ENCODE assay signal across 8 mouse cellular contexts in genomic region chr16:17721114-17721808, GRCm38 (mm10). TPM values are rescaled to one million over a fixed set of nuclear protein-coding genes. Genes with fewer than 3 reads are reported as not detected.
A peak's percentile ranks its signal among the peaks of the same experiment; 100 is the strongest.
DNase-seq lines count a peak whose midpoint lies in the region; ATAC-seq and TF ChIP-seq lines count a peak whose summit lies in the region.

No protein-coding gene starts in this region.

- no peaks in the 10 kb centered on the region for H3K36me3 ChIP-seq in lung, postnatal 0 days (ENCODE audit: insufficient read depth, low read length)
- H3K36me3 ChIP-seq in forebrain, embryonic 13.5 days (ENCODE audit: poor library complexity, severe bottlenecking), result no peaks in the 10 kb centered on the region
- H3K36me3 ChIP-seq in liver, embryonic 13.5 days, result peaks cover 4% of the 10 kb centered on the region; the same call in 1 of the 2 replicates
- no peaks in the 10 kb centered on the region for H3K36me3 ChIP-seq in stomach, embryonic 15.5 days

- H3K9ac ChIP-seq in lung, postnatal 0 days (replicated peaks; ENCODE audit: low read depth), result peak overlapping the region; percentile 90; the same call in 1 of the 2 replicates
- H3K9ac ChIP-seq in forebrain, embryonic 13.5 days, result peak overlapping the region; percentile 93
- peak overlapping the region; percentile 93 for H3K9ac ChIP-seq in liver, embryonic 13.5 days
- H3K9ac ChIP-seq in stomach, embryonic 15.5 days, result 0 out of 2 replicates have a peak overlapping the region, but pooled peaks have one; percentile 80

- peak overlapping the region; percentile 81 for H3K4me3 ChIP-seq in lung, postnatal 0 days (ENCODE audit: low read depth, low read length)
- peak overlapping the region; percentile 82 for H3K4me3 ChIP-seq in forebrain, embryonic 13.5 days
- peak overlapping the region; percentile 91 for H3K4me3 ChIP-seq in liver, embryonic 13.5 days (replicated peaks)
- peak overlapping the region; percentile 83 for H3K4me3 ChIP-seq in stomach, embryonic 15.5 days (replicated peaks)

- no peaks in the 10 kb centered on the region for H3K27me3 ChIP-seq in lung, postnatal 0 days (replicated peaks; ENCODE audit: insufficient read depth, low read length)
- H3K27me3 ChIP-seq in forebrain, embryonic 13.5 days, result no peaks in the 10 kb centered on the region
- H3K27me3 ChIP-seq in liver, embryonic 13.5 days, result no peaks in the 10 kb centered on the region
- H3K27me3 ChIP-seq in stomach, embryonic 15.5 days (replicated peaks), result no peaks in the 10 kb centered on the region

- no peak for ATAC-seq in lung, postnatal 0 days
- ATAC-seq in forebrain, embryonic 13.5 days, result no peak
- no peak for ATAC-seq in liver, embryonic 13.5 days (ENCODE audit: low read depth)
- no peak for ATAC-seq in stomach, embryonic 15.5 days (ENCODE audit: insufficient read depth, low FRiP score, low read depth)

- TF ChIP-seq EP300 in lung, postnatal 0 days (IDR thresholded peaks at IDR 0.05), result no peak

- H3K4me1 ChIP-seq in lung, postnatal 0 days (ENCODE audit: insufficient read depth, low read depth, low read length), result peaks cover 4% of the 10 kb centered on the region; the same call in 1 of the 2 replicates
- peaks cover 15% of the 10 kb centered on the region for H3K4me1 ChIP-seq in forebrain, embryonic 13.5 days
- peaks cover 34% of the 10 kb centered on the region for H3K4me1 ChIP-seq in liver, embryonic 13.5 days (replicated peaks)
- H3K4me1 ChIP-seq in stomach, embryonic 15.5 days, result peaks cover 15% of the 10 kb centered on the region

- no peaks in the 10 kb centered on the region for H3K9me3 ChIP-seq in lung, postnatal 0 days (ENCODE audit: low read length)
- H3K9me3 ChIP-seq in forebrain, embryonic 13.5 days (replicated peaks), result no peaks in the 10 kb centered on the region
- H3K9me3 ChIP-seq in liver, embryonic 13.5 days (replicated peaks), result no peaks in the 10 kb centered on the region
- H3K9me3 ChIP-seq in stomach, embryonic 15.5 days, result no peaks in the 10 kb centered on the region

- no peak overlapping the region for H3K27ac ChIP-seq in lung, postnatal 0 days (ENCODE audit: low read length)
- H3K27ac ChIP-seq in forebrain, embryonic 13.5 days, result no peak overlapping the region
- H3K27ac ChIP-seq in liver, embryonic 13.5 days, result peak overlapping the region; percentile 82
- H3K27ac ChIP-seq in stomach, embryonic 15.5 days, result no peak overlapping the region

- WGBS in lung, postnatal 0 days, result 53% methylated on average over 9 of the region's 9 CpGs
- 69% methylated on average over 9 of the region's 9 CpGs for WGBS in forebrain, embryonic 13.5 days
- 52% methylated on average over 9 of the region's 9 CpGs for WGBS in liver, embryonic 13.5 days (ENCODE audit: insufficient replicate concordance)
- 63% methylated on average over 9 of the region's 9 CpGs for WGBS in stomach, embryonic 15.5 days

- no peak for TF ChIP-seq CTCF in lung, postnatal 0 days (IDR thresholded peaks at IDR 0.05)

- DNase-seq in lung, postnatal 0 days (ENCODE audit: low spot score), result no peak
- DNase-seq in lung, postnatal 4 days, result no peak
- no peak for DNase-seq in liver, embryonic 13.5 days
- DNase-seq in frontal cortex, postnatal 14 days (ENCODE audit: low spot score in 2 of 2), result no peak
- DNase-seq in cerebellum, adult 11-12 months, result no peak
- no peak for DNase-seq in layer of hippocampus, postnatal 36 days

- peak overlapping the region; percentile 63 for H3K4me2 ChIP-seq in lung, postnatal 0 days (replicated peaks; ENCODE audit: low read depth, low read length)
- peak overlapping the region; percentile 89 for H3K4me2 ChIP-seq in forebrain, embryonic 13.5 days
- peak overlapping the region; percentile 84 for H3K4me2 ChIP-seq in liver, embryonic 13.5 days
- peak overlapping the region; percentile 86 for H3K4me2 ChIP-seq in stomach, embryonic 15.5 days

RNA-seq across cellular contexts. Expression of gene Med15, which starts 11.4 kb away (rescaled TPM):
- 23.0 and 24.0 TPM in 2 replicates for polyA plus RNA-seq in lung, postnatal 0 days (2015; fragmentation: Nextera tagmentation; extraction: Ambion mirVana)
- 42.0 and 45.2 TPM in 2 replicates for polyA plus RNA-seq in forebrain, embryonic 13.5 days (2015; fragmentation: Nextera tagmentation; extraction: Ambion mirVana)
- 15.8 and 20.2 TPM in 2 replicates for polyA plus RNA-seq in liver, embryonic 13.5 days (2015; fragmentation: Nextera tagmentation; extraction: Ambion mirVana)
- 38.3 and 42.6 TPM in 2 replicates for polyA plus RNA-seq in stomach, embryonic 15.5 days (2015; fragmentation: Nextera tagmentation; extraction: Ambion mirVana)
- total RNA-seq in layer of hippocampus, postnatal 36 days (2021), result 10 to 100 TPM; 73.4 to 80.2 TPM

RNA-seq across cellular contexts. Expression of gene Klhl22, which starts 38.2 kb away (rescaled TPM):
- polyA plus RNA-seq in lung, postnatal 0 days (2015; fragmentation: Nextera tagmentation; extraction: Ambion mirVana), result 25.4 and 29.8 TPM in 2 replicates
- 53.4 and 55.6 TPM in 2 replicates for polyA plus RNA-seq in forebrain, embryonic 13.5 days (2015; fragmentation: Nextera tagmentation; extraction: Ambion mirVana)
- 14.3 TPM in 2 replicates for polyA plus RNA-seq in liver, embryonic 13.5 days (2015; fragmentation: Nextera tagmentation; extraction: Ambion mirVana)
- 57.4 and 57.6 TPM in 2 replicates for polyA plus RNA-seq in stomach, embryonic 15.5 days (2015; fragmentation: Nextera tagmentation; extraction: Ambion mirVana)
- total RNA-seq in layer of hippocampus, postnatal 36 days (2021), result 100 to 1,000 TPM in 1 of 2 experiments, 10 to 100 TPM in 1; 86.2 to 109 TPM
